Mouse (Mus musculus) left cerebral cortex, adult 11 months (tissue): ENCODE data around the gene Maml2.

Experiments used
- DNase-seq: peaks from one replicate; pipeline ENCODE4 v3.0.0; 2022; ENCODE audit warnings: low spot score

Maml2 gene

DNA sequence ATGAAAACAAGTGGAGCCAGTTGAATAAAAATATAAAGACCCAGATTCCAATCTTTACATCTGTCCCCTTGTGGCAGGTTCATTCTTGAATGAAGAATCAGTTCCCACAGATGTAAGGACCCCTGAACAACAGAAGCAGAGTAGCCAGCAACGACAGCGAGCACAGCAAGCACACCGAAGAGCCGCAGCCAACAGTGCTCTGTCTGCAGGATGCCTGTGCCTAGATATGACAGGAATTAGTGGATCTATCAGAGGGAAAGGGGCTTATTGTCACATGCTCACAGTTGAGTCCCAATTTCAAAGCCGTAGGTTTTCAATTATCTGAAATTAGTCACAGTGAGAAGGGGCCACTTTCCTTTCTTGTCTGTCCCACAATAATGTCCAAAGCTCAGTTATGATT is 238.0 kb downstream of the Maml2 start:
- no peak for DNase-seq

DNA sequence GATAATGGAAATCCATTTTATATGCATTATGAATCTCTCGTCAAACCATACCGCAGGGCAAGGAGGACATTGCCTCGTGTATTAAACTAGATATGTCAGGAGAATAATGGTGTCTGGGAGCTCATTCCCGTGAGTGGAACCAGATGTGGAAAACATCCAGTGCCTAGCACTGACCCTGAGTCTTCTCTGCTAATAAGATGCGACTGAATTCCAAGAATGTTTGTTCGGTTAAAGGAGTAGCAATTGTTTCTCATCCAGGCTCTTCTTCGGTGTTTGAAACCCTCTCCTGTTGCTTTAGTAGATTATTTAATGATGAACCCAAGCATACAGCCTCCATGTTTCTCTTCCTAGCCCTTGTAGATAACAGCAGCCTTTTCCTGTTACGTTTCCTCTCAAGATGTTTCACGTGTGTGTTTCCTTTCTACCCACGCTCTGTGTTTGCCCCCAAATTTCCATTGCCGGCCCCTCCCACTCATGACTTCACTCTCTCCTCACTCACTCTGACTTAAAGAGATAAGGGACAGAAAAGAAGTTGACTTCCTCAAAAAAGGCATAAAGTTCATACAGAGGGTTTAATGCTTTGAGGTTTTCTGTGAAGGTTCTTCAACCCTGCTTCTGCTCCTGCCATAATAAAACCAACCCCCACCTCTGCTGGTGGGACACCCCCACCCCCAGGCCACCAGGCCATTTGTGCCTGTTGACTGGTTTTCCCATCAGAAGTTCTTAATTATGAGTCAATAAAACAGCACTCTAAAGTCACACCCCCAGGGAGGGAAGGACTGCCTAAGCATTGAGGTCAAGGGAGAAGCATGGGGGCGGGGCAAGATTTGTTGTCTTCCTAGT is 238.9 kb downstream of the Maml2 start:
- DNase-seq = no peak

DNA sequence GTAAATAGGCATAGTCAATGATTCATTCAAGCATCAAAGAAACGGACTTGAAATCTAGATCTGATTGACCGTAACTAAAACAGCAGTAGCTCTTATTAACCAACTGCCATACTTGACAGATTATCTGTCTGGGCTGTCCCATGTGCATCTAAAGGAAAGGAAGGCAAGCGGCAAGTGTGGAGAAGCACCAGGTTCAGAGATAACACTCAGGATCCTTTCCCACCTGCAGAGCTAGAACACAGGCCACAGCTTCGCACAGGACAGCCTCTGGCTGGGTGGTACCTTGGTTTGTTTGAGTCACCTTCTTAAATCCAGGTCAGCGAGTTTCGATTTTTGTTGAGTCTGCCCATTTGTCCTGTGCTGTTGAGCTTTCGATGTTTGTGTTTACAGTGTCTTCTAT is 240.4 kb downstream of the Maml2 start:
- no peak for DNase-seq

DNA sequence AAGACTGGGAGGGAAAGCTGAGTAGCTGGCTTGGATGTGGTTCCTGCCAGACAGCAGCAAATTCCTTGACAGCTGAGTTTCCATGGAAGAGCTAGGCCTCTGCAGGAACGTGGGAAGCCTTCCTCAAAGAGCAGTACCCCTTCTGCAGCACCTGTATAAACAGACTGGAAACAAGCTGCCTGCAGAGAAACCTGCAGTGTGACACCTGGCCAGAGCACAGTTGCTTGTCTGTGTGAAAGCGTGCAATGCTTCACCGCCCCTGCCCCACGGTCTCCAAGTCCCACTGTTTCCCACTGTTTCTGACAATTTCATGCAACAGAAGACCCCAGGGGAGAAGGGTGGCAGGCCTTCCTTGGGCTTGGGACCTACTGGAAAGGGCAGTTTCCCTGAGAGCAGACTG is 241.8 kb downstream of the Maml2 start:
- DNase-seq = no peak

DNA sequence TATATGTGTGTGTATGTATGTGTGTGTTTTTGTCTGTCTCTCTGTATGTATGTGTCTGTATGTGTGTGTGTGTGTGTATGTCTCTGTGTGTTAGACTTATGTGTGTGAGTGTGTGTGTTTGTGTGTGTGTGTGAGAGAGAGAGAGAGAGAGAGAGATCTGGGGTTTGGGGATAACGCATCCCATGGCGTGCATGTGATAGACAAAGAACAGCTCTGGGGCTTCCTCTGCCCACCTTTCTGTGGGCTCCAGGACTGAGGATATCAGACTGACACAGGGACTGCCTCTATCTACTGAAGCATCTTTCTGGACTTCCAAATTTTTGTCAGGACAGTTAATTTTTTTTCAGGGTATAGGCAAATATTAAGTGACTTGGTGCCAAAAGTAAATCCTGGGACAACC is 242.5 kb downstream of the Maml2 start:
- no peak for DNase-seq

DNA sequence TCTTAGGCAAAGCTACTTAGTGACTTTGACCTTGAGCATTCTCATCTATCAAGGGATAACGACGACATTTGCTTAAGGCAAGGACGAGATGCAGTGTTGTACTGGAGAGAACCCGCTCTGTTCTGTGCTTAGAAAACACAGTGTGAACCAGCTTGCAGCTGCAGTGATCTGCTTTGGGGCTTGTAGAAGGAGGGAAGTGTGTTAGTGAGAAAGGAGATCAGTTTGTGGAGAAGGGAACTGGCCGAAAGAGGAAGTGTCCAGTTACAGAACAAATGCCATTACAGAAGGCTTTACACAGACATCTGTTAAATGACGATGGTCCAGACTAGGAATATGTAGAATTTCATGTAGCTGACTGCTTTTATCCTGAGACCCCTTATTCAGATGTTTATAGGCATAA is 243.0 kb downstream of the Maml2 start:
- no peak for DNase-seq

DNA sequence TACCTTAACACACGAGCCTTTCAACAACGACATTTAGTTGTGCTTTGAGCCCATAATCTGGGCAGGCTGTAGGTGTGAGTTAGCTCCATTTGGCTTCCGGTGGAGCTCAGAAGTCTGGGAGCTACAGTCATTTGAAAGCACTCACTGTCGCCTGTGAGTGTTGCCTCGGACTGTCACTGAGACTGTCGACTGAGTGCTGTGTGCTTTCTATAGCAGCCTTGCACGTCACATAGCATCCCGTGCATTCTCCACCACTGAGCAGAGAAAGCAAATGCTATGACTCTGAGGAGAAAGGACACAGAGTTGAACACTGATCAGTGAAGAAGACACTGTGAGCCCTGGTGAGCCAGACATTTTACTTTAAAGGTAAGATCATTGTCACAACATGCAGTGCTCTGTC is 245.4 kb downstream of the Maml2 start:
- DNase-seq = no peak

DNA sequence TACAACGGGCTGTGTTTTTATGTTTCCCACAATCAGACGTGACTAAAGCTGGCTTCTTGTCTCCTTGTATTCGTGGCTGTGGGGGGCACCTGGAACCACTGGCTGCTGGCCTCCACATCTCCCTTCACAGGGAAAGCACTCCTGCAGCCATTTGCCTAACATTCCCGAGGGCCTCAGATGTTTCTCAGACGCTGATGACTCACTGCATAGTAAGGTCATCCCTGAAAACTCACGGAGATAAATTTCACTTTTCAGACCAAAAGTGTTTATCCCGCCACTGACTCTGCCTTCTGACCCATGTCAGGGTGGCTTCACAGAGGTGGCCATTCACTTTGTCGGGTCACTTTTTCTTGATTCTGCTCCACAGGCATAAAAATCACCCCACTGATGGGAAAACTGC is 246.4 kb downstream of the Maml2 start:
- no peak for DNase-seq

DNA sequence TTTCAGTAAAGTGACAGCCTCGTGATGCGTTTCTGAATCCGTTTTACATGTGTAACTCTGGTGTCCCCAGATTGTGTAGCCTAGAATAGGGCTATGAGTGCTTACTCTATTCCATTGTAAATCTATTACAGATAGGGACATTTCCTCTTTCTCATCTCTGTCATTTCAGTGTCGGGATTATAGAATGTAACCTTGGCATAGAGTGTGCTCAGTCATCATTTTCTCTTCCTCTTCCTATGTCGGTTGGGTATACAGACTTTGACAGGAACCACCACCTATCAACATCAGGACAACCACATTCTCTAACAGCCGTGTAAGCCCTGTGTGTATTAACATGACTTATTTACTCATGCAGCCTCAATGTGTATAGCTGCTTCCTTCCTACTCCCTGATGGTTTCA is 248.0 kb downstream of the Maml2 start:
- DNase-seq = no peak

DNA sequence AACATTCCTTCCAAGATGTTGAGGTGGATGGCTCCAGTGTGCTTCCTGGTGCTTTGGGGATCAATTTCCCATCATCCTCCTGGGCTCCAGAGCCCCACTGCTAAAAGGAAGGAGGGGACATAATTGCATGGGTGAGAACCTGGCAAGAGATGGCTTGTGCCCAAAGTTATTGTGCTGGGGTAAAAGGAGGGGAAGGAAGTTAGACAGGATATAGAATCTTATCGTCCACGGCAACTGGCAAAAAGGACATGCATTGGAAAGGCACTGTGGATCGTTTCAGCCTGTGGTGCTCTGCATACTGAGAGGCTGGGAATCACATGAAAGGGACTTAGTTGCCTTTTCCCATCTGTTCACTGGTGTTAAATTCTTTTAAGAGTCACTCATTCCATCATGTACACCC is 252.2 kb downstream of the Maml2 start:
- no peak for DNase-seq

DNA sequence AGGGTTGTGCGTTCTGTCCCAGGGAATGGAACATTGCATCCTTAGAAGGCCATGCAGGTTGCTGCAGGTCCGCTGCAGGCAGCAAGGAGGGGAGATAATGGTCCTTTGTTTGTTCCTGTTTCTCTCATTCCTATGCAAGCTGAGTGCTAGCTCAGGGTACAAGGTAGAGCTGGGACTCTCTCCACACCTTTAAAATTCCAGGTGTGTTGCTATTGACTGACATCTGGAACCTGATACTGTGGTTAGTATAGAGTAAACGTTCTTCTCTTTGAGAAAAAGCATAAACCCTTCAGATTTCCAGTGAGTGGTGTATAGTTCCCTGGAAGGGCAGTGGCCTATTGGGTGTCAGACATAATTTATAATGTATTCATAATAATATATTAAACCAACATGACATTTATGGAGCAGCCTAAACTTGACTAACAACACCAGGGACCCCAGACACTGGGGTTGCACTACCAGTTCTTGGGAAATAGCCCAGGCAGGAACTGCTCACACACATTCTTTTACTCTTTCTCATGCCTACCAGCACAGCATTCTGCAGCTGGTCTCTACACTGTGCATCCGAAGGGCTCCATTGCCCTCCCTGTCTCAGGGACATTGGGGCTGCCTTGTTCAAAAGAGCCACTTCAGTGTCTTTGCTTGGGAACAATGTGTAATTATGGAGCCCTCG is 254.8 kb downstream of the Maml2 start:
- no peak for DNase-seq

DNA sequence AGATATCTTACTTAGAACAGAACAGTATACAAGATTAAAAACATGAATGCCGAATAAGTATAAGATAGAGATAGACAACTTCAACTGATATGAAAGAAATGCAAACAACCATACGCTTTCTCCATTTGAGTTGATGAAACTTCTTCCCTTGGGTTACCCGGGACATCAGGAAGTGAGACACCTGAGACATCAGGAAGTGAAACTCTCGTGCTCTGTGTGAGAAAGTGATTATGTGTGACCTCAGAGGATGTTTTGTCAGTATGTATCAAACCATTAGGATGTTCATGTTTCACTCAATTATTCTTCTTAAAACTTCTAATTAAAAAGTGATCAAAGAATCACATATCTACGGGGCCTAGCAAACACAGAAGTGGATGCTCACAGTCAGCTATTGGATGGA is 257.0 kb downstream of the Maml2 start:
- no peak for DNase-seq

DNA sequence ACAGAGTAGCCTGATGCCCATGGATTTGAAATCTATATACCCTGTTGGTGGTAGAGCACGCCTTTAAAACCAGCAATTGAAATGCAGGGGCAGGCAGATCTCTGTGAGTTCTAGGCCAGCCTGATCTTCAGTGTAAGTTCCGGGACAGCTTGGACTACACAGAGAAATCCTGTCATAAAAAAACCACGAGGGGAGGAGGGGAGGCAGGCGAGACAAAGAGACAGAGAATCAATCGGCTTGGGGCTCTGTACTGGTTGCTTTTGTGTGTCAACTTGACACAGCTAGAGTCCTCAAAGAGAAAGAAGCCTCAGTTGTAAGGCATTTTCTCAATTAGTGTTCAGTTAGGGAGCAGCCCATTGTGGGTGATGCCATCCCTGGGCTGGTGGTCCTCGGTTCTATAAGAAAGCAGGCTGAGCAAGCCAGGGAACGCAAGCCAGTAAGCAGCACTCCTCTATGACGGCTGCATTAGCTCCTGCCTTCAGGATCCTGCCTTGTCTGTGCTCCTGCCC is 258.3 kb downstream of the Maml2 start:
- DNase-seq = no peak

DNA sequence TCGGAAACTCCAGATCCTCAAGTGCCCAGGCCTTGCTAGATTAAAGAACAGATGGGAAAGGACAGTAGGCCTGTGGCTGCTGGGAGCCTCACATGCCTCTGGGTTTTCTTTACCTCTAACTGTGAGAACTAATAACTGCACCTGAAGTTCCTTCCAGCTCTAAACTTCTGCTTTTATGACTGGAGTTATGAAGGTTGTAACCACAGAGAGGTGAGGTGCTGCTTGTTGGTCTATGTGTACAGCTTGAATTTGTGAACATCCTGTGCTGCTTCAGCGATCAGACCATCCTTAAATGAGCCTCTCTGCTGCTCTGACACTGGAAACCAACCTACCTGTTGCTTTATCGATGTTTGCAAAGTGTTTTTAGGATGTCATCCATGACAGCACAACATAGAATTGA is 258.9 kb downstream of the Maml2 start:
- DNase-seq = no peak

DNA sequence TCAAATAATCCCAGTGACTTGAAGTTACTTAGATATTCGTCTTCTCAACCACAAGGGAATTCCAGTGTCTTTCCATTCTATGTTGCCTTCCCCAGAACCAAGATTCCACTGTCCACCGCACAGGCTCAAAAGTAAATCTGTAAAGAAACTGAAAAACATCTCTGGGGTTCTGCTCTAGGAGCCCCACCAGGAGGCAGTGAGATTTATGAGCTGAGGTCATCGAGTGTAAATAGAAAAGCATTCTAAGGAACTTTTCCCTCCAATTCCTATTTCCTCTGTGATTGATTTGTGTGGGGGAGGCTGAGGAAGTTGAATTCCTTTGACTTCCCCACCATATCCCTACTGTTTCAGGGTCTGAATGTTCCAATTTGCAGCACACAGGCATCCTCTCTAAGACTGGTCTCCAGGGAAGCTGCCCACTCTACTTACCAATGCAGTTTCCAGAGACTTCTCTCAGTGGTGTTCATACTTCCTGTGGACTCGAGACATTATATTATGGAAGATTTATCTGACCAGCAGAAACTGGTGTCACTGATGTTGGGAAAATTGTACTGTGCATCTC is 261.1 kb downstream of the Maml2 start:
- DNase-seq = no peak

DNA sequence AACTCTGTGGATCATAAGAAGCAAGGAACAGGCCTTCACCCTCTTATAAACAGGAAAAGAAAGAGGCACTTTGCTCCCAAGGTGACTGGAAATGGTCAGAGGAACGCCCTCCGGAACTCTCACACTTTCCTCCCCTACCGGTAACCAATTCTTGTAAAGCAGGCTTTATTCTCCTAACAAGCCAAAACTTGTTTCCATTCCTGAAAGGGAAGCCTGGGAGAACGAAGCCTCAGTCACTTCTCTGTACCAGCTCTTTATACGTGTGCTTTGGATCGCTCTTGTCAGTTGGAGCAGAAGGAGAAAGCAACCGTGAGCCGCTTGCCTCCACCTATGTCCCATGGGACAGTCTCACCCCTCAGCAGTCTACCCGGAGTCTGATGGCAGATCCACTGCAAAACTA is 262.9 kb downstream of the Maml2 start:
- no peak for DNase-seq

DNA sequence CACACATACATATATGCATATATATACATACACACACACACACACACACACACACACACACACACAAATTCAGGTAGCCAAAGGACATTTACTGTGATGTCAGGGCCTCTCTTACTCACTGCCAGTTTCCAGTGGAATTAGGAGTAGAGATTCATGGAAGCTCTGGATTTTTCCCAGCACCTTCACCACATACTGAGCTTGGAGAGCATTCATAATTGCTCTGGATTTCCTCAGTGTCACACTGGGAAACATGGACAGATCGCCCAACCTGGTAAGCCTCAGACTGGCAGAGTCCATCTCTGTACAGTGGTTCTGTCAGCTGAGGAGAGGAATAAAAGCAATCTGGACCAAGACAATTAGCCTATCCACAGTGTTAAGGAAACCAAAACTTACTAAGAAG is 263.6 kb downstream of the Maml2 start:
- DNase-seq = no peak

DNA sequence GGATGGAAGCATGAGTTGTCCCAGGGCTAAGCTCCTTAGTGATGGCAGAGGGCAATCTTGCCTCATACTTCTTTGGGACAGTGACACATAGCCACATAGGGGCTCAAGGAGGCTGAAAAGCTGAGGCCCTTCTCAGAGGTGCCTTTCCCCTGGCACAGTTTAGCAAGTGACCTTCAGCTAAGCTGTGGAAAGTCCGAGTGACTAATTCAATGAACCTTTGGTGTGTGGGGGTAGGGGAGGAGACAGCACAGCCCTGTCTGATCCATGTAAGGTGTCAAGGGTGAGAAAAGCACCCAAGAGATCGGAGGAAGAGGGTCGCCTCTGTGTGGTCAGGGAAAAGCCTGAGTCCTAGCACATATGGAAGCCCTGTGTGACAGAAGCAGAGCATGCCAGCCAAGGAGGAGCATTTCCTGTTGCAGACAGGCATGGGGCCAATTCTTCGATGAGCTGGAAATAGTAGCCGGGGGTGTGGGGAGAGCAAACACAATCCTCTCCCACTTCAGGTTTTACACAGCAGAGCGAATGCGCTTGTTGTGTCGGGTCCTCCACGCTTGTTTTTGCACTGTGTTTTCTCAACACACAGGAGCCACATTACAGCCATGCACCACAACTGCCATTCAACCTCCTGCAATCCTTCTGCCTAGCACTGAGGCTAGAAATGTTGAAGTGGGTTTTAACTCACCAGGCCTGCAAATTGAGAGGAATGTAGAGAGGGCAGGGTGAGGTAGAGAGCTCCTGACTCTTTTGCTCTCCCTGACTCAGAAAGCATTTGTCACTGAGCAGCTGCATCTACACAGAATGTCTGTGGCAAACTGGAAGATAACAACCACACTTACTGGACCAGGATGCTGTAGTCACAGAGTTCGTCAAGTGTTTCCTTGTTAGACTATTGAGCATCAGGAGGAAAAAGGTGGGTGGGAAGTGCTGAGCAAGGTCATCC is 266.0 kb downstream of the Maml2 start:
- peak; percentile 23 for DNase-seq

DNA sequence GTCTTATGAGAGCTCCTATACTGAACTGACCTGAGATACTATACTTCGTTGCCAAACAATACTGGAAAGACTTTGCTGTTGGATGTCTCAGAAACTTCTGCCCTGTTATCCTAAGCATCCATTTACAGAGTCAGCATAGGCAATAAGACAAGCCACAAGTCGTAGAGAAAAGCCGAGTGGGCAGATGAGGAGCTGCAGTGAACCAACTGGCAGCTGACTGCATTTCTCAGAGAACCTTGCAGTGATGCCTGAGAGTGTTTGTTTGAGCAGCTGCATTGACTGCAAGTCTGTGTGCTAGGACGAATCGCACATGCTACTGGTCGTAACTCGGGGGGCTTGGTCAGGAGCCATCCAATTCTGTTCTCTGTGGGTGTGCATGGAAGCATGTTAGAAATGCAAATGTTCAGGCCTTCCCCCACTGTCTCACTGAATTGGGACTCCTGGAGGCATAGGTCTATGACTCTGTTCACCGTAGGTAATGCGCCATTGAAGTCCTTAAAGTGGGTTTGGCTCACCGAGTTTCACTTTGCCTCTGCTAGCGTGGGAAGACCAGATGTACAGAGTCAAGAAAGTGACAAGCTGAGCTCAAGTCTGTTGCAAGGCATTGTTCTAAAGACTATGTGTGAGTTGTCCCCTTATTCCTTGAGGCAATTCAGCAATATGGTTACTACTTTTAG is 267.7 kb downstream of the Maml2 start:
- no peak for DNase-seq

DNA sequence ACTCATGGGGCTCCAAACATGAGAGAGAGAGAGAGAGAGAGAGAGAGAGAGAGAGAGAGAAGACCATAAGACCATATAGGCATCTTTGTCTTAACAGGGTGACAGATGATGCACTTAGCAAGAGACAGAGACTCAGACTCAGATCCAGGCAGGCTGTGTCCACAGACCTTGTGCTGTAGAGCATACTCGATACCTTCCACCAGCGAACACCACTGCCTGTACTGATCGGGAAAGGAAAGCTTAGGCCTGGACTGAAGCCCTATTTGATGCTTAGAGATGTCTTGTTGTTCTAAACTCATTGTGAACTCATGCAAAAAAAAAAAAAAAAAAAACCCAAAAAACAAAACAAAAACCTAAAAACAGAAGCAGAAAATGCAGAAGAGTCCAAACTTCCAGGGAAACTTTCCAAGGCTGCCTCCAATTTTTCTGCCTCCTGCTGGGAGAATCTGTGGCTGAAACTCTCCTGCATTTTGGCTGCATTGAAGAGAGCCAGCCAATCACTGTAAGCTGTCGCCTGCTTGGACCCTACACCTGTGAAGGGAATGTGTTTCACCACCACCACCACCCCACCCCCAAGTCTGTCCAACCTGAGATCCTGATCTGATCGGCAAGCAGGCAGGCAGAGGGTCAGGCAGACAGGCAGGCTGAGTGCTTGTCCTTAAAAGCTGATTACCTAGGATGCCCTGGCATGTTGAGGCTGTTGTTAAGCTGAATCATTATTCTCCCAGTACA is 268.6 kb downstream of the Maml2 start:
- no peak for DNase-seq

DNA sequence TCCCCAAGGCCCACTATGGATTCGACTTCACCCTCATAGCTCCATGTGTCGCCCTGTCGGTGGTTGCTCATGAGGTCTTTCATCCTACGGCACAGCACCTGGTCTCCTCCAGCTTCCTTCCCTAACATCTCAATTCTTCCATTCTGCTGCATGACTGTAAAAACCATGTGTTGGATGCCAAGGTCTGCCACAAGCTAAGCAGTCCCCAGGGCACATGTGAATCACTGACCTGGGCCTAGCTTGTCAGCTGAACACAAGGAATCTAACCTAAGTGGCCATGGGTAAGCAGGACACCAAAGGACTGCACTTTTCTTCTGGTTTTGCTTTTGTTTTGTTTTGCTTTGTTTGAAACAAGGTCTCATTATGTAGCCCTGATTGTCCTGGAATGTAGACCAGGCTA is 271.3 kb downstream of the Maml2 start:
- no peak for DNase-seq
